Mouse (Mus musculus) inflammation-experienced regulatory T-cells, adult 16 weeks (primary cell): ENCODE results near the gene Olfr18. TPM values are rescaled to one million over a fixed set of nuclear protein-coding genes. Genes with fewer than 3 reads are reported as not detected.

ENCODE experiments used
- polyA plus RNA-seq: library from polyadenylated mRNA; unstranded; fragments of 100-300 nt; shearing (Covaris generic); gene quantifications from one replicate; pipeline ENCODE4 v1.2.1, GENCODE M21; 2017

The Olfr18 gene
- polyA plus RNA-seq: not detected

DNA sequence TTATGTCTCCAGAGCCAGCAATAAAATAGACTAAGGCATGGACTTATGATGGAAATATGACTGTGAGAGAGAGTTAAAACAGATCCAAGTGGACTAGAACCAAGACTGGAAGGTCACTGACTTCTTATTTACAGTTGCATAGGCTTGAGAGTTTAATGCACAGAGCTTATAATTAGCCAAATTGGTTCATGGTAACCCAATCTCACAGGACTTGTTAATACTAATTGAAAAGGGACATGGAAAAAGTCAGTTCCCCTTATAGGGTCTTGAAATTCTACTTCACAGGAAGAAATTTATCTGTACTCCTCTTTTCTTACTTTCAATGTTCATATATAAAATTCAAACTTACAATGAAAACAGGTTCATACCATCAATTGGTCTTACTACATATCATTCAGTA is at the start of gene Olfr18:
Gene Olfr18 (minus strand): TSS at position 101 of the 400 bp plus-strand sequence.

DNA sequence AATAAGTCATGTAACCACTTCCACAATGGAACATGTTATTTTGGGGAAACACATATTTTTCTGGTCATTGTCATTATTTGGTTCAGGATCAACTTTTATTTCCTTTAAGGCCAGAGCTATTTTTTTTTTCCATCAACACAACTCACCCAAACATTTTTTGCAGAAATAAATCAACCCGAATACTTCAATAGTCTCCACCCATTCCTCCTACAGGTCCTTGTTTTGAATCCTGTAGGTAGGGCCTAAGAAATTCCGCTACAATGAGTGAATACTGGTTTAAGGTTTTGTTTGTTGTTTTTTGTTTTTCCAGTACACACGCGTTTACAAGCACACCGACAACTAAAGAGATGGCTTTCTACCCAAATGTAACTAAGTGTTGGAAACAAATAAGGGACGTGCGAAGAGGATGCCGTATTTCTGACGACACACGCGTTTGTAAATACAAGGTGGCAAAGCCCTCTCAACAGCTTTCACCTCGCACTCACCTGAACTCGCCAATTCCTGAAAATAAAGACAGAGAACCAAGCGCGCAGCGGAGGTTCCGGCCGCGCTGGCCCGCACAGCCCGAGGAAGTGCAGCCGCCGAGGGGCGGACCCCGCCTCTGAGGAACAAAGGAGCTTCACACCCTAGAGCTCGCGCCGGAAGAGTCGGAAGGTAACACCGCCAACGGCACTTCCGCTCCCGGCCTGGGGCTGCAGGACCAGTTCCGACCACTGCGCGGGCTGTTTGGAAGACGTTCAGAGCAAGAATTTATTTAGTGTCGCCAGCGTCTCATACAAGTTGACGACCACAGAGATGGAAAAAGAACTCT is 48.8 kb upstream of the Olfr18 start, which contains the start of gene Zfp560:
Gene Zfp560 (minus strand): TSS at position 646 of the 811 bp plus-strand sequence.

DNA sequence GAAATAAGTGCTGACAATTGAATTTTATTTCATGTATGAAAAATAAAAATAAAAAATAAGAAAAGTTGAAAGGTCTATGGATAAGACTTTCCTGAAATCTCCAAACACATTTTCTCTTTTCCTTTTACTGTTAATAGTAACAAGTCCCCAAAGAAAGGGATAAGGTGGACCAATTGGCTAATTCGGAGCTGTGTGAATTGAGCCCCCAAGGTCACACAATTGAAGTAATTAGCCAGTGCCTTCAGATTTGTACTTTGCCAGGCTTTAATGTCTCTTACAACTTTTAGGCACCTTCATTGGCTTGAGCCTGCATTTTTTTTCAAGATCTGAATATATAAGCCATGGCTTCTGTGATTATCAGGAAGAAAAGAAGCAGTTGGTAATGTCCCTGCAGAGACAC is 37.7 kb downstream of the Olfr18 start, which contains the start of gene Olfr873:
Gene Olfr873 (plus strand): TSS at position 301 of the 400 bp plus-strand sequence.

DNA sequence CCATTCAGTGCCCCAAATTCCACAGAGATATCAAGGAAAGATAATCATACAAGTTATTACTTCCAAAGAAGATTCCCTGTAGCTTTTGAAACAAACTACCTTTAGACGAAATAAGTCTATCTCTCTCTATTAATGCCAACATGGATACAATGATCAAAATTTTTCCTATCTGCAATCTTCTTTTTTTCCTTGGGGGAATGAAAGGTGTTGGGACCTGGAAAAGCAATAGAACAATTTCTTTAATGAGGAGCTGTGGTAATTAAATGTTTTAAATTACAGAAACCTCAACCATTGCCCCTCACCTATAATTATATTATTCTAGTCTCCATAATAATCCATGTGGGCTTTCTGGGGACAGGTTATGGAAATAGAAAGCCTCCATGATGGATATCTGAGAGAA is 53.8 kb downstream of the Olfr18 start, which contains the start of gene Olfr39:
Gene Olfr39 (plus strand): TSS at position 301 of the 400 bp plus-strand sequence.

Other genes with a start within 250 kb of the Olfr18 start
- not detected for gene Olfr868, start 237.5 kb downstream of the Olfr18 start, polyA plus RNA-seq
- not detected for gene Olfr869, start 207.1 kb downstream of the Olfr18 start, polyA plus RNA-seq
- gene Olfr870, start 162.0 kb downstream of the Olfr18 start, polyA plus RNA-seq: not detected
- not detected for gene Olfr871, start 123.9 kb downstream of the Olfr18 start, polyA plus RNA-seq
- gene Olfr872, start 99.0 kb downstream of the Olfr18 start, polyA plus RNA-seq: not detected
- gene Olfr39, start 53.7 kb downstream of the Olfr18 start, polyA plus RNA-seq: not detected
- gene Olfr873, start 37.6 kb downstream of the Olfr18 start, polyA plus RNA-seq: not detected
- gene Zfp560, start 49.1 kb upstream of the Olfr18 start, polyA plus RNA-seq: 35.3 TPM
- gene Zfp26, start 124.1 kb upstream of the Olfr18 start, polyA plus RNA-seq: 33.1 TPM
- gene Zfp426, start 156.7 kb upstream of the Olfr18 start, polyA plus RNA-seq: 32.9 TPM
- gene Zfp266, start 185.3 kb upstream of the Olfr18 start, polyA plus RNA-seq: 42.4 TPM
- 18.4 TPM for gene Zfp846, start 245.2 kb upstream of the Olfr18 start, polyA plus RNA-seq